Mouse (Mus musculus) MEL (cell line): ENCODE data around the gene Map6. TPM values are rescaled to one million over a fixed set of nuclear protein-coding genes. Genes with fewer than 3 reads are reported as not detected.

Experiments
- DNase-seq: peaks from one replicate; pipeline ENCODE4 v3.0.0; 2011; ENCODE audit warnings: low read depth, low spot score
- H3K27ac ChIP-seq: 2 replicates; pipeline ENCODE4 v1.5.1; 2012; ENCODE audit warnings: low read depth, mild to moderate bottlenecking, control low read depth, low read length, moderate library complexity; ENCODE audit not compliant: control insufficient read depth
- H3K27me3 ChIP-seq, 2 experiments: fragments of 150-350 bp in 1 of 2; sonication (generic) in 1 of 2; 2 replicates each; pipeline ENCODE4 v1.6.1; 2012; ENCODE audit warnings: low read length in 2 of 2, mild to moderate bottlenecking in 2 of 2, improper control_type of control experiment in 1 of 2, moderate library complexity in 1 of 2; ENCODE audit not compliant: insufficient read depth in 2 of 2, control insufficient read depth in 1 of 2
- H3K36me3 ChIP-seq, 2 experiments: 2 replicates each; pipeline ENCODE4 v1.6.1; 2012 to 2014; ENCODE audit warnings: low read length in 2 of 2, improper control_type of control experiment in 1 of 2, inconsistent platforms in 1 of 2, mild to moderate bottlenecking in 1 of 2; ENCODE audit not compliant: insufficient read depth in 2 of 2, control insufficient read depth in 1 of 2
- H3K4me1 ChIP-seq, 2 experiments: fragments of 150-350 bp in 1 of 2; sonication (generic) in 1 of 2; 2 replicates each; pipeline ENCODE4 v1.6.1; 2012; ENCODE audit warnings: low read length in 2 of 2, improper control_type of control experiment in 1 of 2, mild to moderate bottlenecking in 1 of 2; ENCODE audit not compliant: insufficient read depth in 2 of 2, control insufficient read depth in 1 of 2
- H3K4me3 ChIP-seq, 2 experiments: fragments of 150-350 bp in 1 of 2; sonication (generic) in 1 of 2; 2 replicates each; pipeline ENCODE4 v1.5.1; 2012; ENCODE audit warnings: low read depth in 2 of 2, low read length in 2 of 2, mild to moderate bottlenecking in 2 of 2, moderate library complexity in 2 of 2, control low read depth in 1 of 2, improper control_type of control experiment in 1 of 2; ENCODE audit not compliant: control insufficient read depth in 1 of 2, insufficient read depth in 1 of 2
- H3K79me2 ChIP-seq: 2 replicates; pipeline ENCODE4 v1.6.1; 2012; ENCODE audit warnings: mild to moderate bottlenecking, low read length, moderate library complexity; ENCODE audit not compliant: control insufficient read depth, poor library complexity, insufficient read depth
- H3K9ac ChIP-seq: 2 replicates; pipeline ENCODE4 v1.6.1; 2012; ENCODE audit warnings: low read depth, mild to moderate bottlenecking, control low read depth, low read length, moderate library complexity; ENCODE audit not compliant: control insufficient read depth, poor library complexity, severe bottlenecking
- H3K9me3 ChIP-seq: fragments of 150-350 bp; sonication (generic); replicated peaks from 2 replicates; pipeline ENCODE4 v1.6.1; 2012; ENCODE audit warnings: mild to moderate bottlenecking, low read length, improper control_type of control experiment, moderate library complexity; ENCODE audit not compliant: insufficient read depth
- CHD2 ChIP-seq: IDR thresholded peaks from 2 replicates; pipeline ENCODE4 v1.6.1; 2011; ENCODE audit warnings: low read length, improper control_type of control experiment
- CTCF ChIP-seq, 3 experiments: IDR thresholded peaks in 2 of 3; conservative IDR thresholded peaks in 1 of 3; 2 replicates each; pipeline ENCODE4 v1.5.1; 2011 to 2012; ENCODE audit warnings: low read length in 3 of 3, low read depth in 2 of 3, mild to moderate bottlenecking in 2 of 3, improper control_type of control experiment in 1 of 3, inconsistent platforms in 1 of 3, mixed read lengths in 1 of 3, moderate library complexity in 1 of 3; ENCODE audit not compliant: control insufficient read depth in 1 of 3, insufficient read depth in 1 of 3, poor library complexity in 1 of 3, severe bottlenecking in 1 of 3
- E2F4 ChIP-seq: IDR thresholded peaks from 2 replicates; pipeline ENCODE4 v1.6.1; 2011; ENCODE audit warnings: low read depth, low read length, improper control_type of control experiment, borderline replicate concordance
- ELF1 ChIP-seq: IDR thresholded peaks from 2 replicates; pipeline ENCODE4 v1.6.1; 2014; ENCODE audit warnings: low read depth, mild to moderate bottlenecking, inconsistent platforms, low read length, improper control_type of control experiment, moderate library complexity
- GATA1 ChIP-seq: IDR thresholded peaks from 2 replicates; pipeline ENCODE4 v1.6.1; 2011; ENCODE audit warnings: low read depth, low read length, improper control_type of control experiment
- KAT2A ChIP-seq: conservative IDR thresholded peaks from 2 replicates; pipeline ENCODE4 v1.6.1; 2012; ENCODE audit warnings: low read depth, low read length, improper control_type of control experiment, inconsistent platforms
- MAX ChIP-seq: IDR thresholded peaks from 2 replicates; pipeline ENCODE4 v1.6.1; 2011; ENCODE audit warnings: low read length, improper control_type of control experiment
- MAZ ChIP-seq: IDR thresholded peaks from 2 replicates; pipeline ENCODE4 v1.6.1; 2012; ENCODE audit warnings: low read depth, mild to moderate bottlenecking, inconsistent platforms, low read length, improper control_type of control experiment
- MXI1 ChIP-seq: IDR thresholded peaks from 2 replicates; pipeline ENCODE4 v1.6.1; 2011; ENCODE audit warnings: mild to moderate bottlenecking, low read depth, low read length, improper control_type of control experiment
- MYB ChIP-seq: IDR thresholded peaks from 2 replicates; pipeline ENCODE4 v1.6.1; 2011; ENCODE audit warnings: mild to moderate bottlenecking, low read depth, low read length, improper control_type of control experiment
- POLR2AphosphoS2 ChIP-seq: IDR thresholded peaks from 2 replicates; pipeline ENCODE4 v1.6.1; 2011; ENCODE audit warnings: low read length, improper control_type of control experiment
- RAD21 ChIP-seq: IDR thresholded peaks from 2 replicates; pipeline ENCODE4 v1.6.1; 2011; ENCODE audit warnings: mild to moderate bottlenecking, low read depth, low read length, improper control_type of control experiment
- RCOR1 ChIP-seq: IDR thresholded peaks from 2 replicates; pipeline ENCODE4 v1.6.1; 2012; ENCODE audit warnings: low read depth, mild to moderate bottlenecking, inconsistent platforms, low read length, improper control_type of control experiment
- SIN3A ChIP-seq: IDR thresholded peaks from 2 replicates; pipeline ENCODE4 v1.6.1; 2012; ENCODE audit warnings: low read length, improper control_type of control experiment, inconsistent platforms
- TAL1 ChIP-seq: IDR thresholded peaks from 2 replicates; pipeline ENCODE4 v1.6.1; 2012; ENCODE audit warnings: mild to moderate bottlenecking, inconsistent platforms, low read length, moderate library complexity, mixed read lengths
- TBP ChIP-seq: IDR thresholded peaks from 2 replicates; pipeline ENCODE4 v1.8.0; 2011; ENCODE audit warnings: low read depth, low read length, improper control_type of control experiment
- UBTF ChIP-seq: IDR thresholded peaks from 2 replicates; pipeline ENCODE4 v1.6.1; 2012; ENCODE audit warnings: low read depth, mild to moderate bottlenecking, inconsistent platforms, low read length, improper control_type of control experiment, moderate library complexity, borderline replicate concordance; ENCODE audit not compliant: insufficient read depth
- ZKSCAN1 ChIP-seq: IDR thresholded peaks from 2 replicates; pipeline ENCODE4 v1.6.1; 2012; ENCODE audit warnings: low read depth, mild to moderate bottlenecking, inconsistent platforms, low read length, improper control_type of control experiment, moderate library complexity
- ZNF384 ChIP-seq: IDR thresholded peaks from 2 replicates; pipeline ENCODE4 v1.6.1; 2012; ENCODE audit warnings: low read depth, mild to moderate bottlenecking, inconsistent platforms, low read length, improper control_type of control experiment
- polyA plus RNA-seq, 2 experiments: library from polyadenylated mRNA; stranded (reverse) in 1 of 2; unstranded in 1 of 2; fragments of >175 nt in 1 of 2; fragments of >200 nt in 1 of 2; gene quantifications; 2 replicates each; pipeline versions ENCODE4 v1.2.1 to v1.2.4; 2012; ENCODE audit warnings: low replicate concordance in 2 of 2, low read depth in 1 of 2; ENCODE audit not compliant: insufficient read length in 2 of 2, insufficient read depth in 1 of 2, missing spikeins in 1 of 2
- total RNA-seq: library from RNA; depleted of rRNA; stranded (reverse); fragments of 300-350 nt; gene quantifications from 2 replicates; pipeline ENCODE4 v1.2.3, GENCODE M21; 2012

Map6 gene
- total and polyA plus RNA-seq, 3 experiments = not detected

- Histone ChIP-seq H3K4me3 (no peak overlapping the region), H3K79me2 (no peaks in the 10 kb centered on the region), H3K27ac (no peak overlapping the region), H3K36me3 (no peaks in the 10 kb centered on the region; a peak in 1 of 4 replicates), H3K9ac (no peak overlapping the region), H3K9me3 (no peaks in the 10 kb centered on the region), H3K27me3 (peaks cover 0 to 2% of the 10 kb centered on the region in 2 experiments; a peak in 1 of 4 replicates), H3K4me1 (peaks cover 0 to 14% of the 10 kb centered on the region in 2 experiments; a peak in 3 of 4 replicates)
- DNase-seq = no peak
- TF ChIP-seq ZNF384 (no peak), ELF1 (no peak), UBTF (no peak)
- TF ChIP-seq, all 39 proteins: peak for 0
Measured at GRCm38 (mm10) chr7:99378870-99379269, 111.6 kb downstream of the Map6 start.

- peaks cover 0 to 14% of the 10 kb centered on the region in 2 experiments; a peak in 3 of 4 replicates for H3K4me1 ChIP-seq
- peak; percentile 27; the same call in 1 of the 2 replicates for TF ChIP-seq RCOR1
- peak in 2 of 3 experiments; percentile 8 to 26; a peak in 4 of 6 replicates for TF ChIP-seq CTCF (IDR thresholded peaks at IDR 0.05 in 2 of 3, conservative IDR thresholded peaks at IDR 0.05 in 1 of 3; ENCODE audit: control insufficient read depth in 1 of 3, insufficient read depth in 1 of 3, low read depth in 2 of 3, low read length in 3 of 3, poor library complexity in 1 of 3, severe bottlenecking in 1 of 3)
- TF ChIP-seq ZNF384 = no peak
- no peak for TF ChIP-seq MYB
- TF ChIP-seq GATA1 = 0 out of 2 replicates have a peak, but pooled peaks have one; percentile 20
- no peak for TF ChIP-seq POLR2AphosphoS2
- no peak for TF ChIP-seq E2F4
- TF ChIP-seq ZKSCAN1 = no peak
- TF ChIP-seq ELF1 = no peak
- no peak for TF ChIP-seq TBP
- TF ChIP-seq CHD2 = no peak
- TF ChIP-seq TAL1 = no peak
- TF ChIP-seq MAZ = no peak
- no peak for TF ChIP-seq MAX
- no peak for TF ChIP-seq SIN3A
- TF ChIP-seq KAT2A = no peak
- TF ChIP-seq RAD21 = no peak
- TF ChIP-seq MXI1 = no peak
- DNase-seq = no peak
- no peak overlapping the region; the same call in 1 of the 2 replicates for H3K9ac ChIP-seq
- no peak overlapping the region for H3K27ac ChIP-seq
- no peaks in the 10 kb centered on the region; a peak in 1 of 4 replicates for H3K36me3 ChIP-seq
- no peaks in the 10 kb centered on the region for H3K9me3 ChIP-seq
- peaks cover 0 to 2% of the 10 kb centered on the region in 2 experiments; a peak in 1 of 4 replicates for H3K27me3 ChIP-seq
- peak overlapping the region; percentile 61 to 62 for H3K4me3 ChIP-seq
- H3K79me2 ChIP-seq = no peaks in the 10 kb centered on the region
Measured at GRCm38 (mm10) chr7:99380491-99381213, 113.4 kb downstream of the Map6 start.
